Mouse (Mus musculus) myocyte (in vitro differentiated cells): ENCODE results near the gene Slc38a2. TPM values are rescaled to one million over a fixed set of nuclear protein-coding genes. Genes with fewer than 3 reads are reported as not detected.
A peak's percentile ranks its signal among the peaks of the same experiment; 100 is the strongest.

Source experiments
- H3K27me3 ChIP-seq: one replicate; pipeline ENCODE4 v1.6.1; 2011; ENCODE audit not compliant: control insufficient read depth, insufficient read depth, insufficient read length
- H3K36me3 ChIP-seq: one replicate; pipeline ENCODE4 v1.6.1; 2011; ENCODE audit not compliant: control insufficient read depth, insufficient read depth
- H3K4me2 ChIP-seq: one replicate; pipeline ENCODE4 v1.6.1; 2011; ENCODE audit warnings: low read depth, control low read depth
- H3K4me3 ChIP-seq: one replicate; pipeline ENCODE4 v1.5.1; 2011; ENCODE audit warnings: mild to moderate bottlenecking, control low read depth, moderate library complexity
- H3K79me2 ChIP-seq: one replicate; pipeline ENCODE4 v1.6.1; 2011; ENCODE audit not compliant: control insufficient read depth, insufficient read depth
- H3ac ChIP-seq: one replicate; pipeline ENCODE4 v1.6.1; 2011; ENCODE audit not compliant: control insufficient read depth, insufficient read length
- CEBPB ChIP-seq: IDR thresholded peaks from 2 replicates; pipeline ENCODE4 v1.6.1; 2011; ENCODE audit warnings: mild to moderate bottlenecking, moderate library complexity; ENCODE audit not compliant: poor library complexity, insufficient read depth, severe bottlenecking
- E2F4 ChIP-seq: IDR thresholded peaks from one replicate; pipeline ENCODE4 v1.6.1; 2011; ENCODE audit warnings: mild to moderate bottlenecking, control low read depth, moderate library complexity; ENCODE audit not compliant: insufficient read depth
- MAX ChIP-seq: IDR thresholded peaks from one replicate; pipeline ENCODE4 v1.6.1; 2011; ENCODE audit warnings: low read depth, mild to moderate bottlenecking, control low read depth
- MYOD1 ChIP-seq, 3 experiments: IDR thresholded peaks; one replicate each; pipeline ENCODE4 v1.6.1; 2011; ENCODE audit warnings: control low read depth in 2 of 3, low read depth in 2 of 3, mild to moderate bottlenecking in 2 of 3, moderate library complexity in 1 of 3; ENCODE audit not compliant: insufficient read length in 2 of 3, control insufficient read depth in 1 of 3
- MYOG ChIP-seq, 3 experiments: IDR thresholded peaks; one replicate each; pipeline ENCODE4 v1.6.1; 2011; ENCODE audit warnings: control low read depth in 2 of 3, low read depth in 2 of 3, mild to moderate bottlenecking in 2 of 3; ENCODE audit not compliant: insufficient read length in 2 of 3, control insufficient read depth in 1 of 3, insufficient read depth in 1 of 3
- POLR2A ChIP-seq: IDR thresholded peaks from one replicate; pipeline ENCODE4 v1.6.1; 2011; ENCODE audit warnings: low read depth, mild to moderate bottlenecking, control low read depth, moderate library complexity; ENCODE audit not compliant: insufficient read length
- POLR2AphosphoS2 ChIP-seq: IDR thresholded peaks from one replicate; pipeline ENCODE4 v1.6.1; 2011; ENCODE audit warnings: low read depth, control low read depth; ENCODE audit not compliant: insufficient read length
- REST ChIP-seq: IDR thresholded peaks from one replicate; pipeline ENCODE4 v1.6.1; 2011; ENCODE audit warnings: mild to moderate bottlenecking, control low read depth, moderate library complexity; ENCODE audit not compliant: insufficient read depth, insufficient read length
- SRF ChIP-seq: IDR thresholded peaks from one replicate; pipeline ENCODE4 v1.6.1; 2011; ENCODE audit warnings: low read depth; ENCODE audit not compliant: control insufficient read depth, insufficient read length
- TCF12 ChIP-seq: IDR thresholded peaks from one replicate; pipeline ENCODE4 v1.6.1; 2011; ENCODE audit warnings: mild to moderate bottlenecking, control low read depth; ENCODE audit not compliant: poor library complexity, insufficient read depth, severe bottlenecking
- TCF3 ChIP-seq: IDR thresholded peaks from one replicate; pipeline ENCODE4 v1.6.1; 2011; ENCODE audit warnings: low read depth, control low read depth; ENCODE audit not compliant: insufficient read length
- USF1 ChIP-seq: IDR thresholded peaks from one replicate; pipeline ENCODE4 v1.6.1; 2011; ENCODE audit warnings: low read depth, mild to moderate bottlenecking, control low read depth, moderate library complexity
- polyA plus RNA-seq: library from polyadenylated mRNA; unstranded; fragments of >200 nt; fragmentation: generic; extraction: Trizol; gene quantifications from one replicate; pipeline ENCODE4 v1.2.1, GENCODE M21; 2012; ENCODE audit warnings: missing spikeins

The Slc38a2 gene
- polyA plus RNA-seq, 1 experiment: 95.0 TPM

DNA sequence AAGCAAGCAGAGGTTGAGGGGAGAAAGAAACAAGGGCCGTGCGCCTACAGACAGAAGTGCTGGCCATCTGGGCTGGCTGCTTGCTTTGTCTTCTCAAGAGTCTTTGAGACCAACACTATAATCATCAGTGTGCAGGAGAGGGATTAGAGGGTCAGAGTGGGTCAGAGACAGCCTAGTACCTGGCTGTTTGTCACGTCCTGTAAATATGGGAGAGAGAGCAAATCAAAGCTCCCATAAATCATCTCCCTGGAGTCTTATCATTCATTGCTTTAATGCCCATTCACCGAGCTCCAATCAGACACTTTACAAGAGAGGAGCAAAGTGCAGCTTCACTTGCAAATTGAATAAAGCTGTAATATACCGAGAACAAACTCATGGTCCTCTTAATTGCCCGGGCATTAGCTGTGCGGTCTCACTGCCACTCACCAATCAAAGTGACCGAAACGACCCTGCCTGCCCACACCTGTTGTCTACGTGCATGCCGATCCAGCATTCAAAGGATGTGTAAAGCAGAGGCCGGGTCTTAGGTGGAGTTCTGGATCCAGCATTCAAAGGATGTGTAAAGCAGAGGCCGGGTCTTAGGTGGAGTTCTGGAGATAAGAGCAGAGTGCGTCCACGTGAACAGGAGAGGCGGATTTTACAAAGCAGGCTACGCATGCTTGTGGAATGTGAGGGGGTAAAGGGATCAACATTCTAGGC, 41.8 kb downstream of the Slc38a2 start:
- no peak overlapping the region for H3K4me3 ChIP-seq
- no peaks in the 10 kb centered on the region for H3K36me3 ChIP-seq
- H3ac ChIP-seq: no peak overlapping the region
- no peak for TF ChIP-seq MYOG (IDR thresholded peaks at IDR 0.05; ENCODE audit: control insufficient read depth in 1 of 3, insufficient read depth in 1 of 3, insufficient read length in 2 of 3, low read depth in 2 of 3)
- no peak for TF ChIP-seq POLR2AphosphoS2
- TF ChIP-seq E2F4: no peak
- no peak for TF ChIP-seq MYOD1 (IDR thresholded peaks at IDR 0.05; ENCODE audit: control insufficient read depth in 1 of 3, insufficient read length in 2 of 3, low read depth in 2 of 3)
- TF ChIP-seq TCF12: no peak
- TF ChIP-seq TCF3: no peak
- TF ChIP-seq SRF: no peak
- TF ChIP-seq POLR2A: no peak
- no peak for TF ChIP-seq REST
- no peak for TF ChIP-seq USF1
- no peak for TF ChIP-seq MAX
- TF ChIP-seq CEBPB: no peak
- no peaks in the 10 kb centered on the region for H3K27me3 ChIP-seq
- no peaks in the 10 kb centered on the region for H3K79me2 ChIP-seq
- H3K4me2 ChIP-seq: no peak overlapping the region

- no peak for TF ChIP-seq POLR2AphosphoS2
- no peak for TF ChIP-seq USF1
- TF ChIP-seq TCF12: no peak
- no peak for TF ChIP-seq MYOD1 (IDR thresholded peaks at IDR 0.05; ENCODE audit: control insufficient read depth in 1 of 3, insufficient read length in 2 of 3, low read depth in 2 of 3)
- TF ChIP-seq MYOG (IDR thresholded peaks at IDR 0.05; ENCODE audit: control insufficient read depth in 1 of 3, insufficient read depth in 1 of 3, insufficient read length in 2 of 3, low read depth in 2 of 3): no peak
- TF ChIP-seq TCF3: no peak
- TF ChIP-seq E2F4: no peak
- TF ChIP-seq CEBPB: no peak
- no peak for TF ChIP-seq POLR2A
- TF ChIP-seq REST: no peak
- no peak for TF ChIP-seq MAX
- TF ChIP-seq SRF: no peak
- no peak overlapping the region for H3K4me2 ChIP-seq
- no peaks in the 10 kb centered on the region for H3K79me2 ChIP-seq
- H3K36me3 ChIP-seq: no peaks in the 10 kb centered on the region
- H3K27me3 ChIP-seq: no peaks in the 10 kb centered on the region
- H3K4me3 ChIP-seq: no peak overlapping the region
- no peak overlapping the region for H3ac ChIP-seq
Measured at GRCm38 (mm10) chr15:96655514-96655913, 44.0 kb downstream of the Slc38a2 start.

GRCm38 (mm10) chr15:96654714-96655113, 44.8 kb downstream of the Slc38a2 start:
- Histone ChIP-seq H3K4me2 (no peak overlapping the region), H3ac (no peak overlapping the region), H3K36me3 (no peaks in the 10 kb centered on the region), H3K27me3 (no peaks in the 10 kb centered on the region), H3K4me3 (no peak overlapping the region), H3K79me2 (no peaks in the 10 kb centered on the region)
- TF ChIP-seq POLR2AphosphoS2 (no peak), MYOD1 (IDR thresholded peaks at IDR 0.05; ENCODE audit: control insufficient read depth in 1 of 3, insufficient read length in 2 of 3, low read depth in 2 of 3) (peak in 1 of 3 experiments; percentile 5), E2F4 (no peak), MAX (no peak), MYOG (IDR thresholded peaks at IDR 0.05; ENCODE audit: control insufficient read depth in 1 of 3, insufficient read depth in 1 of 3, insufficient read length in 2 of 3, low read depth in 2 of 3) (peak in 1 of 3 experiments; percentile 13), TCF3 (no peak), SRF (no peak)

- Histone ChIP-seq H3K4me3 (no peak overlapping the region), H3K36me3 (no peaks in the 10 kb centered on the region), H3K79me2 (no peaks in the 10 kb centered on the region), H3ac (no peak overlapping the region), H3K4me2 (no peak overlapping the region), H3K27me3 (no peaks in the 10 kb centered on the region)
- TF ChIP-seq USF1: no peak
- no peak for TF ChIP-seq TCF12
- no peak for TF ChIP-seq POLR2A
- TF ChIP-seq E2F4: no peak
- TF ChIP-seq MYOD1 (IDR thresholded peaks at IDR 0.05; ENCODE audit: control insufficient read depth in 1 of 3, insufficient read length in 2 of 3, low read depth in 2 of 3): no peak
- no peak for TF ChIP-seq SRF
- no peak for TF ChIP-seq MYOG (IDR thresholded peaks at IDR 0.05; ENCODE audit: control insufficient read depth in 1 of 3, insufficient read depth in 1 of 3, insufficient read length in 2 of 3, low read depth in 2 of 3)
- TF ChIP-seq CEBPB: no peak
- TF ChIP-seq MAX: no peak
- no peak for TF ChIP-seq REST
- TF ChIP-seq TCF3: no peak
- no peak for TF ChIP-seq POLR2AphosphoS2
Measured at GRCm38 (mm10) chr15:96653011-96653410, 46.5 kb downstream of the Slc38a2 start.

- TF ChIP-seq POLR2AphosphoS2 (no peak), MYOD1 (IDR thresholded peaks at IDR 0.05; ENCODE audit: control insufficient read depth in 1 of 3, insufficient read length in 2 of 3, low read depth in 2 of 3) (no peak)
- Histone ChIP-seq H3K4me2 (no peak overlapping the region), H3K79me2 (no peaks in the 10 kb centered on the region), H3K4me3 (no peak overlapping the region), H3K36me3 (no peaks in the 10 kb centered on the region), H3K27me3 (no peaks in the 10 kb centered on the region), H3ac (no peak overlapping the region)
Measured at GRCm38 (mm10) chr15:96652531-96652930, 47.0 kb downstream of the Slc38a2 start.
